Mouse (Mus musculus) splenic B cell, adult 2 months (primary cell): Measurements from ENCODE around the gene Chsy1.

Source experiments
- DNase-seq: peaks from one replicate; pipeline ENCODE4 v3.0.0-alpha.2; 2011; ENCODE audit warnings: low read depth, low spot score
- H3K27me3 ChIP-seq: 2 replicates; pipeline ENCODE4 v1.6.1; 2012; ENCODE audit warnings: mild to moderate bottlenecking, low read length, moderate library complexity, mixed read lengths; ENCODE audit not compliant: control insufficient read depth, poor library complexity, insufficient read depth, severe bottlenecking
- H3K36me3 ChIP-seq: 2 replicates; pipeline ENCODE4 v1.6.1; 2012; ENCODE audit warnings: mild to moderate bottlenecking, low read length, moderate library complexity, mixed read lengths; ENCODE audit not compliant: control insufficient read depth, poor library complexity, insufficient read depth, severe bottlenecking

Gene Chsy1

GRCm38 (mm10) chr7:66140923-66141570 is 31.7 kb downstream of the Chsy1 start:
- no peaks in the 10 kb centered on the region for H3K27me3 ChIP-seq
- no peaks in the 10 kb centered on the region; the same call in 1 of the 2 replicates for H3K36me3 ChIP-seq
- no peak for DNase-seq

- no peak for DNase-seq
- Histone ChIP-seq H3K36me3 (no peaks in the 10 kb centered on the region; the same call in 1 of the 2 replicates), H3K27me3 (no peaks in the 10 kb centered on the region)
These were observed 33.2 kb downstream of the Chsy1 start for GRCm38 (mm10) chr7:66142514-66142913.

DNA sequence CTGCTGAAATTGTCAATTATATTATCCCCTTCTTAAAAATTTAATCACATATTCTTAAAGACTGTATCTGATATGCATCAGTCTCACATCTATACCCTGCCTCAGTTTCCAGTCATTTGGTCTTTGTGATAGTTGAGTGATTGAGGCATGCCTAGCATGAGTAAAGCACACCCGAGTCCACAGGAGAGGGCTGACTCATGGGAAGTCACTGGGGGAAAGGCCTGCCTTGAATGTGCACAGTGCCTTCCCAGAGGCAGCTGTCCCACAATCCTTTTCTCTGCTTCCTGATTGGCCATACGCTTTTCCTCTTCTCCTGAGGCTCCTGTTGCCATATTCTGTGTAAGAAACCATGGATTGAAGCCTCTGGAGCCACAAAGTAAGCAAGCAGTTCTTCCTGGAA is 35.2 kb downstream of the Chsy1 start:
- no peaks in the 10 kb centered on the region; the same call in none of the 2 replicates for H3K36me3 ChIP-seq
- H3K27me3 ChIP-seq: no peaks in the 10 kb centered on the region
- DNase-seq: no peak

- Histone ChIP-seq H3K36me3 (no peaks in the 10 kb centered on the region; the same call in none of the 2 replicates), H3K27me3 (no peaks in the 10 kb centered on the region)
- no peak for DNase-seq
These were observed 37.8 kb downstream of the Chsy1 start for GRCm38 (mm10) chr7:66147156-66147555.

DNA sequence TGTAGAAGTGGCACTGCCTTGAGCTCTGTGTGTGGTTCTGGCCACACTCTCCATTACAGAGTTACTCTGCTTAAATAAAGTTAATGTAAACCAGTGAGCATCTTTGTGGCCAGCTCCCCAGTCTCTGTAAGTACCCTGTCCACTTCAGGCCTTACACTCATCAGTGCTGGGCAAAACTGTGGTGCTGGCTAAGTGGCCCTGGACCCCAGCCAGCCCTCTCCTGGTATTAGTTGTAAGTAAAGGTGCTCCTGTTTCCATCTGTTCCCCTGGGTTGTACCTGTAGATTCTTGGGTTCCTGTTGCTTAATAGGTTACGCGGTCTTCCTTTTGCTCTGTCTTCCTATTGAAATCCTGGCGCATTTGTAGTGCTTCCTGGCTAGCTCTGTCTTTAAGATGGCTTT is 38.5 kb downstream of the Chsy1 start:
- no peak for DNase-seq
- Histone ChIP-seq H3K27me3 (no peaks in the 10 kb centered on the region), H3K36me3 (no peaks in the 10 kb centered on the region; the same call in 1 of the 2 replicates)

DNA sequence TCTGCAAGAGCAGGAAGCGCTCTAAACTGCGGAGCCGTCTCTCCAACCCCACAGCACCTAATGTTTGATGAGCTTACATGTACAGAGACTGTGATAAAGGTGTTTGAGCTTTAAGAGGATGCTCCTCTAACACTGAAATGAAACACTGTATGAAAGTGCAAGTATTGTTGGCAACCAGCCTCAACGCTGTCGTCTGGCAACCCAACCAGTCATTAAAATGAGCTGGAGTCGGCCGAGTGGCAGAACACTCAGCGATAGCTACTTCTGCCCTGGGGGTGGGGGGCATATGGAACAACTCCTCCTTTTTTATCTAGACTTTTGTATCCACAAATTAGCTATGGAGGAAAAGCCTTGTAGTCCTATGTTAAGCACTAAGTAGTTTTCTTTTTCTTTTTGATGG is 40.2 kb downstream of the Chsy1 start:
- H3K36me3 ChIP-seq: no peaks in the 10 kb centered on the region; the same call in 1 of the 2 replicates
- no peak for DNase-seq
- H3K27me3 ChIP-seq: no peaks in the 10 kb centered on the region

DNA sequence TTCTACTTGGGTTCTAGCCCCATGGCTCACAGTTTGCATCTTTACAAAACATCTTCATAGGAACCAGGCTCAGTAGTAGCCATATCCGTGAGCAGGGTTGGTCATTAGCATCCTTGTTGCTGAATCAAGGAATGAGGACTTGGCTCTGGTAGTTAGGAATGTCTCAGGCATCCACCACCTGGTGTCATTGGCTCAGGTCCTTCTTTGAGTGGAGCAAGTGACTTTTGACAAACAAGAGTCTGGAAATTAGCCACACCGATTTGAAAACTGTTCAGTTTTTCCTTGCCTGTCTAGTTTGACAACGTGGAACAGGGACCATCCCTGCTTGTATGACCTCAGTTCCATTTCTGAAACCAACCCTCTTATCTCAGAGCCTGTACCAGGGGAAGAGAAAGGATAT is 41.1 kb downstream of the Chsy1 start:
- no peaks in the 10 kb centered on the region for H3K27me3 ChIP-seq
- H3K36me3 ChIP-seq: no peaks in the 10 kb centered on the region; the same call in 1 of the 2 replicates
- DNase-seq: no peak

GRCm38 (mm10) chr7:66157413-66157812 is 48.1 kb downstream of the Chsy1 start:
- DNase-seq: no peak
- Histone ChIP-seq H3K36me3 (peaks cover 1% of the 10 kb centered on the region; the same call in 1 of the 2 replicates), H3K27me3 (no peaks in the 10 kb centered on the region)

- Histone ChIP-seq H3K27me3 (no peaks in the 10 kb centered on the region), H3K36me3 (peaks cover 1% of the 10 kb centered on the region; the same call in 1 of the 2 replicates)
- no peak for DNase-seq
These were observed 48.6 kb downstream of the Chsy1 start for GRCm38 (mm10) chr7:66157861-66158415.

- H3K36me3 ChIP-seq: peaks cover 1% of the 10 kb centered on the region; the same call in 1 of the 2 replicates
- no peak for DNase-seq
- no peaks in the 10 kb centered on the region for H3K27me3 ChIP-seq
These were observed 49.4 kb downstream of the Chsy1 start for GRCm38 (mm10) chr7:66158616-66159129.

GRCm38 (mm10) chr7:66159961-66160360 is 50.6 kb downstream of the Chsy1 start:
- no peak for DNase-seq
- Histone ChIP-seq H3K27me3 (no peaks in the 10 kb centered on the region), H3K36me3 (peaks cover 1% of the 10 kb centered on the region)

DNA sequence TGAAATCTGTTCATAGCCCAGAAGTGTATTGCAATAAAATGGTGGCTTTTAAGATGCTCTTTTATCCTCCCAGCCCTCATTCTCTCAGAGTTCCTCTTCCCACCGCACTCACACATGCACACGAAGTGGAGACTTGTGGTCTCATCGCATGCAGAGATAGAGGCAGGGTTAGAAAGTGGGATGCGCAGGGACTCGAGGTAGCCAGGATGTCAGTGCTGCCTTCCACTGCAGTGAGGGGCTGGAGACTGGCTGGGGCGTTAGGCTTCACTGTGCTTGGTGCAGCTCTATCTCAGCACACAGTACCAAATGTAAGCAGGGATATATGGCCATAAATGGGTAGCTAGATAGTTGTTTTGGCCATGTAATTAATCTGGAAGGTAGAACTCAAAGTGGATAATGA is 52.5 kb downstream of the Chsy1 start:
- DNase-seq: no peak
- H3K36me3 ChIP-seq: no peaks in the 10 kb centered on the region; the same call in 1 of the 2 replicates
- H3K27me3 ChIP-seq: no peaks in the 10 kb centered on the region

DNA sequence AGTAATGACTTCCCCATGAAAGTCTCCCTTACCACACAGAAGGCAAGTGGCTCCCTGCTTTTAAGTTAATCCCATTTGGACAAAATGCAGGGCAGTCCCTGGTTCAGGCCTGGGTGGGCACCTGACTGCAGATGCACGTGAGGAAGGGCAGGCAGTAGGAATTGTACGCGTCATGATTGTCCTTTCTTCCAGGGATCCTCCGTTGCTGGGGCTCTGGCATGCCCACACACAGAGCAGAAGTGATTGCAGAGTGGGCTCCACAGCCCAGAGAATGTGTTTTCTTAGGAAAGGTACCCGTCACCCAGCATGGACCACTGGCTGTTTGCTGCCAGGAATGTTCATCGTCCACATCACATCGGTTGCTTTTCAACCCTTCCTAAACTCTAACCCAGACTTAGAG is 53.2 kb downstream of the Chsy1 start:
- H3K27me3 ChIP-seq: no peaks in the 10 kb centered on the region
- no peak for DNase-seq
- H3K36me3 ChIP-seq: no peaks in the 10 kb centered on the region; the same call in 1 of the 2 replicates

DNA sequence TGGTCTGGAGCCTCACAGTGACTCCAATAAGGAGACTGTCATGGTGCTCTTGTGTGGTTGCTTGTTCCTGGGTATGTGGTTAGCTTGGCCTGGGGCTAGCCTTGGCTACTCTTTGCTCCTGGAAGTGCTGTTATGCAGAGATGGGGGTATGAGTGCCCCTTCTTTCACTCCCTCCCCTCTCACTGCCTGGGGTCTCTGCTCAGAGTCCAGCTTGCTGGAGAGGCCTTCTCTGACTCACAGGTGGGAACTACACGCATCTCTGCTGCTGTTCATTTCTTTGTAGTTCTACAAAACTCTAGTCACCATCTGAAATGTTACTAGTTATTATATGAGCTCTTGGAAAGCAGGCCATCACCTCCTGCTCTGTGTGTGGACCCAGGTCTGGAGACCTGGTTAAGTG is 53.7 kb downstream of the Chsy1 start:
- no peaks in the 10 kb centered on the region for H3K27me3 ChIP-seq
- H3K36me3 ChIP-seq: no peaks in the 10 kb centered on the region; the same call in 1 of the 2 replicates
- no peak for DNase-seq

GRCm38 (mm10) chr7:66164427-66165031 is 55.2 kb downstream of the Chsy1 start:
- Histone ChIP-seq H3K27me3 (no peaks in the 10 kb centered on the region), H3K36me3 (no peaks in the 10 kb centered on the region; the same call in 1 of the 2 replicates)
- no peak for DNase-seq
